Mouse (Mus musculus) gastrocnemius, postnatal 4 days (tissue): Measurements from ENCODE around the gene 1600012H06Rik. TPM values are rescaled to one million over a fixed set of nuclear protein-coding genes. Genes with fewer than 3 reads are reported as not detected.
"Not testable (repeated sequence)": the region's sequence is repeated elsewhere in the genome, so short reads cannot be mapped to it uniquely, and the experiment has no call there.

Source experiments
- DNase-seq, 2 experiments: peaks; one replicate each; pipeline ENCODE4 v3.0.0; 2021 to 2022; ENCODE audit warnings: low spot score in 2 of 2, mixed read lengths in 2 of 2
- total RNA-seq, 2 experiments: library from RNA; stranded (reverse); gene quantifications; 2 replicates each; pipeline ENCODE4 v1.2.3; 2021

The 1600012H06Rik gene
- total RNA-seq, 2 experiments from 2014 or later, result 24.3 to 25.3 TPM

DNA sequence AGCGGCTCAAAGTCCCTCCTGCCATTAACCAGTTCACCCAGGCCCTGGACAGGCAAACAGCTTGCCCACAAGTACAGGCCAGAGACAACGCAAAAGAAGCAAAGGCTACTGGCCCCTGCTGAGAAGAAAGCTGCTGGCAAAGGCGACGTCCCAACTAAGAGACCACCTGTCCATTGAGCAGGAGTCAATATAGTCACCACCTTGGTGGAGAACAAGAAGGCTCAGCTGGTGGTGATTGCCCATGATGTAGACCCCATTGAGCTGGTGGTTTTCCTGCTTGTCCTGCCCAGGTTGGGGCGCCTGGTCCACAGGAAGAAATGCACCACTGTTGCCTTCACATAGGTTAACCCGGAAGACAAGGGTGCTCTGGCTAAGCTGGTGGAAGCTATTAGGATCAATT, 803 bp upstream of the 1600012H06Rik start:
- not testable (repeated sequence) for DNase-seq

DNA sequence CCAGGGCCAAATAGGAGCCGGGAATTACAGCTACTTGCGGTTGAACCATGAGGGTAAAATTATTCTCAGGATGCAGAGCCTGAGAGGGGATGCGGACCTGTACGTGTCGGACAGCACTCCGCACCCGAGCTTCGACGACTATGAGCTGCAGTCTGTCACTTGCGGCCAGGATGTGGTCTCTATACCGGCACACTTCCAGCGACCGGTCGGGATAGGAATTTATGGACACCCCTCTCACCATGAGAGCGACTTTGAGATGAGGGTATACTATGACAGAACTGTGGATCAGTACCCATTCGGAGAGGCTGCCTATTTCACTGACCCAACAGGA, 710 bp downstream of the 1600012H06Rik start:
- DNase-seq, result no peak

DNA sequence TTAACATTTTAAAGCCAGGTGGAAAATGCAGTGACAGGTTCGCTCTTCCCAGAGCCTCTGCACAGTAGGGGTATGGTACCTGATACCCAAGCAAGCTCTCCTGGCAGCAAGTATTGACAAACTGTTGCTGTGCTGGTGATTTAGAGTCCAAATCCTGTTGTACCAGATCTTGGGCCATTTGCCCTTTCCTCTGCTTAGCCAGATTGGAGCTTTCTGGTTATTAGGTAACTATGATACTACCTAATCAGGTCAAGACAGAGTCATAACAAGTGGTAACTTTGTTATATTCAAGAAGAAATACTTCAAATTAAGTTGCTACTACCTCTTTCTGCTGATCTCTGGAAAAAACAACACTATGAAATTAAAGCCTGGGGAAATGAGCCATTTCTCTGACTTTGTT, 1.6 kb downstream of the 1600012H06Rik start:
- no peak for DNase-seq

DNA sequence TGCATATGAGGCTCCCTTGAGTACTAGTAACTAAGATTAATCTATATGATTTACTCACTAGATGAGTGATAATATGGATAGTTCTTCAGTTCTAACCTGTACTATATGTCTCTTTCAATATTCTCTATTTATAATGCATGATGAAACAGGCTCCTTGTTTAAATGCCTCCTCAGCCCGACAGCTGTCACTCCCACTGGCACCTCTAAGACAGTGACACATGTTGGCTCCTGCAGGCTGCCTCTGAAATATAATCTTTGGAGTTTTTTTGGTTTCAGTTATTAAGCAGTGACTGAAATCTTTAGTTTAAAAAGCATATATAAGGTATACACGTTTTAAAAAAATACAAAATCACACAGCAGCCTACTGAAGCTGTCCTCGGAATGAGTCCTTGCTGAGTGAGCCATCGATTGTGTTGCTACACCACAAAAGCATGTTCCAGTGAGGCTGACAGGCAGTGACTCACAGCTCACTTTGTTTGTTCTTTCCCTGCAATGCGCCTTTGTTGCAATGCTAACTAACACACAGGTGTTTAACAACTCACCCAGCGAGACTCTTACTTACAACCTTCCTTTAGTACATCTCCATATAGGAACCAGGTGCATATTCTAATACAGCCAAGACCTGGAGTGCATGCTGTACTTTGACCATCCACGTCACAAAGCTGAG, 6.3 kb downstream of the 1600012H06Rik start:
- DNase-seq, result no peak

DNA sequence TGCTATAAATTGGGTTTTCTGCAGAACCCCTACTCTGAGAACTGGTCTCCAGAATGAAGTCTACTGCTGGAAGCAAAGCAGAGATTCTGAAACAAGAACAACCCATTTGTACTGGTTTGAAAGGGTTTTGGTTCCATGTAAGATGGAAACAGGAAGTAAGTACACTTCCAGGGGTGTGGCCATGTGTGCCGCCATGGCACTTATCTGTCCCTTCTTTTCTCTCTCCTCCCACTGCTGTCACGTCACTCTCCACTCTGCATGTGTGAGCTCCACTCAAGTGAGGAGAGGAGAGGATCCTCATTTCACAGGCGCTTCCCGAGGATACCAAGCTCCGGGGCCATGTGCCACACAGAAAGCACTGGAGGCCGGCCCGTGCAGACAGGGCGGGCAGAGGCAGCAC, 10.5 kb downstream of the 1600012H06Rik start:
- DNase-seq, result no peak

GRCm38 (mm10) chr17:14958686-14959327, 15.8 kb downstream of the 1600012H06Rik start:
- DNase-seq, result no peak

DNA sequence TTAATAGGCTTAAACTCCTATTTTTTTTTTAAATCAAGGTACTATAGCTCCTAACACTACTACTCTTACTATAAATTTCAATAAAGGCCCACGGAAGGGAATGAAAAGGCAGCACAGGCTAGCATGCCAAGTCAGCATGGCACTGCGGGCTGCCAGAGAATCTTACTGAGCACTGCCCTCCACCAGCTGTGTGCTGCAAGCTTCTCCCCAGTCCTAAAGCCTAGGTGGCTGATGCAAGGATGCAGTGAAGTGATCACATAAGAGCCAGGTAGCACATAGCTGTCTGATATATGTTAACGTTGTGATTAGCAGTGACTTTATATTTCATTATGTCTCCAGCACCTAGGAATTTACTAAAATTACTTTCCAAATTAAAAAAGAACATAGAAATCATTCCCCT, 17.0 kb downstream of the 1600012H06Rik start:
- DNase-seq, result no peak

- DNase-seq, result peak in 1 of 2 experiments; percentile 34
Observed at GRCm38 (mm10) chr17:14960520-14960919, 17.5 kb downstream of the 1600012H06Rik start.

- DNase-seq, result peak; percentile 33 to 49
Observed at GRCm38 (mm10) chr17:14960951-14961556, 18.1 kb downstream of the 1600012H06Rik start, which contains the start of gene Phf10. Gene Phf10, minus strand, starts transcription at chr17:14961273.

DNA sequence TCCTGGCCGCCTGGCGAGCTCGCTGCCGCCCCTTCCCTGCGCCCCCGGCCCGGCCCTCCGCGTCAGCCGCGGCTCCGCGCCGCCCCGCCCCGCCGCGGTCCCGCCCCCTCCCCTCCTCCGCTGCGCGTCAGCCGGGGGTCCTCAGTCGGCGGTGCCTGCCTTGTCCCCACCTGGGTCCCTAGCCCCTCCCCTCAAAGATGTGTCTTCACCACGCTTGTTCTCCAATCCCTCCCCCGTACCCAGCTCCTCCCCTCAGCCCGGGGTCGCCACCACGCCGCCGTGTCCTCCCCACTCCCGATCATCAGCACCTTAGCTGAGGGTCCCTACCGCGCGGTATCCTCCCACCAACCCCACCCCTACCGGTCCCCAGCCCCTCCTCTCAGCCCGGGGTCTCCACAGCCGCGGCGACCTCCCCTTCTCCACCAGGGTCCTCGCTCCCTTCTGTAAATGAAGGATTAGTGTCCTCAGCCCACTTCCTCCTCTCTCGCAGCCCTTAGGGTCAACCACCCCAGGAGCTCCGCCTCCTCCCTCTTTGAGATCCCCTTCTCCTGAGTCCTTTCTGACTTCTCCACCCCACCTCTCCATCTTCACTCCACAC, 18.7 kb downstream of the 1600012H06Rik start:
- not testable (repeated sequence) for DNase-seq

DNA sequence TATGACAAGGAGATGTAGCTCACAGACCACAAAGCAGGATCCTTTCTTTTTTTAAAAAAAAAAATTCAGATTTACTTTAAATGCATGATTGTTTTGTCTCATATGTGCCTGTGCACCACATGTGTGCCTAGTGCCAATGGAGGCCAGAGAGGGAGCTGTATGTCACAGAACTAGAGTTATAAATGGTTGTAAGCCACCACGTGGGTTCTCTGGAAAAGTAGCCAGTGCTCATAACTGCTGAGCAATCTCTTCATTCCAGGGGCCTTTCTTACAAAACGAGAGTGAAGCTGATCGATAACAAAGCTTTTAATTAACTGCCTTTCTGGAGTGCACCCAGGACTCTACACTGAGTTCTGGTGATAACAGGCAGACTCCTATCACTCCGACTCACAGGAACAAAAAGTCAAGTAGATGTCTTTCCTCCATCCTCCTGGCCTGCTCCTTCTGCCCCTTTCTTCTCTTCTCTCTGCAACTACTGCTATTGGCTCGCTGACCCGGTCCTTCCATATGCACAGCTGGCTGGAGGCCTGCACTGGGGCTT, 25.5 kb downstream of the 1600012H06Rik start:
- not testable (repeated sequence) for DNase-seq

DNA sequence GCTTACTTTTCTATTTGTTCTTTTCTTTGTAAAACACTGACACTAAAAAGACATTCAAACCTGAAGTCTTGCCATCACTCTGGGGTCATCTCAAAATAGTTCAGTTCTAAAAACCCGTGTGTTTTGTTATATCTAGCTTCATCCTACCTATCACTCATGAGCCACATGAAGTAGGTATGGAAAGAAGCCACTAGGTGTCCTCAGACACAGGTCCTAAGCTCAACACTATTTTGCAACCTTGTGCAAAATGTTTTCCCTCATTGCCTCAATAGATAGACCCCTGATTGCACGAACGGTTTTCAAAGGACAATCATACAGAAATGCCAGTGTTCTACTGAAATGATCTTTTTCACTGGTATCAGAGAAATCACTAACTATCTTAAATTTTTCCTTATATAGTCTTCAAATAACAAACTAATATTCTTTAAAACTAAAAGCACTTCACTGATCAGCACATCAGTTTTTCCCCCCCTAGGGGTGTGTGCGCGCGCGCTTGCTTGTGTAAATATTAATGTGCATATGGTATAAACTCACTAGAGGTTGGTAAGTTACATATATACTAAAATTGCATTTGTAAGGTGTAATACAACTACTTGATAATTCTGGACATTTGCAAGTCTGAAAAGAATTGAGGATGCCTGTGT, 34.9 kb downstream of the 1600012H06Rik start:
- peak in 1 of 2 experiments; percentile 0 for DNase-seq

- DNase-seq, result not testable (repeated sequence)
Observed at GRCm38 (mm10) chr17:14978362-14979038, 35.5 kb downstream of the 1600012H06Rik start, which contains the start of the genes 9030025P20Rik and Gm3417. Gene 9030025P20Rik, plus strand, starts transcription at chr17:14978468. Gene Gm3417, minus strand, starts transcription at chr17:14978790.

DNA sequence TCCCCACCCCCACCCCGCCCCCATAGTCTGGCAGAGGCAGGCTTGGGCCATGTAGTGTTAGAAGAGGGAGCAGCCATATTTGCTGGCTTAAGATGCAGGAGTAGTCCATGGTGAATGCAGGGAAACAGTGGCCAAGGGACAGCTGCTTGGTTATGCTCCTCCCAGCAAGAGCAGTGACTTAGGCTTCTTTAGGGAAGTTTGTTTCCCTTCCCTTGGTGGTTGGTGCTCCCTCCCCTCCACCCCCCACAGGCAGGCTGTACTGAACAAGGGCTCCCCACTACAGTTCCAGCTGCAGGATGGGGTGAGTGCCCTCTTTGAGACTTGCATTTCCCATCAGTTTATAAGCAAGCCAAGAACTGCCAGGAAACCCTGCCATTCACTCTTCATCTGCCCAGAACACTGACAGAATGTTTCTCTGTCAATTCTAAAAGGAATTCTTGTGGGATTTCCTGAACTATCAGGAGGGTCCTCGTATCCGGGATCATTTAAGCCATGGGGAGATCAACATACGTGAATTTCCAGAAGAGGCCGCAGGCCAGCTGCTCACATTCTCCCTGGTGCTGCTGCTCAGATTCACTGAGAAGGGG, 47.2 kb downstream of the 1600012H06Rik start:
- not testable (repeated sequence) for DNase-seq

GRCm38 (mm10) chr17:14992522-14993138, 49.6 kb downstream of the 1600012H06Rik start:
- not testable (repeated sequence) for DNase-seq

DNA sequence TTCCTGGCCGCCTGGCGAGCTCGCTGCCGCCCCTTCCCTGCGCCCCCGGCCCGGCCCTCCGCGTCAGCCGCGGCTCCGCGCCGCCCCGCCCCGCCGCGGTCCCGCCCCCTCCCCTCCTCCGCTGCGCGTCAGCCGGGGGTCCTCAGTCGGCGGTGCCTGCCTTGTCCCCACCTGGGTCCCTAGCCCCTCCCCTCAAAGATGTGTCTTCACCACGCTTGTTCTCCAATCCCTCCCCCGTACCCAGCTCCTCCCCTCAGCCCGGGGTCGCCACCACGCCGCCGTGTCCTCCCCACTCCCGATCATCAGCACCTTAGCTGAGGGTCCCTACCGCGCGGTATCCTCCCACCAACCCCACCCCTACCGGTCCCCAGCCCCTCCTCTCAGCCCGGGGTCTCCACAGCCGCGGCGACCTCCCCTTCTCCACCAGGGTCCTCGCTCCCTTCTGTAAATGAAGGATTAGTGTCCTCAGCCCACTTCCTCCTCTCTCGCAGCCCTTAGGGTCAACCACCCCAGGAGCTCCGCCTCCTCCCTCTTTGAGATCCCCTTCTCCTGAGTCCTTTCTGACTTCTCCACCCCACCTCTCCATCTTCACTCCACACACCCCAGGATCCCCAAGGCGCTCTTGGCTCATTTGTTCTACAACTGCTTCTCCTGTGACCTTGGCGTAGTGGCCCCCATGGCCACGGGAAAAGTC, 50.3 kb downstream of the 1600012H06Rik start:
- DNase-seq, result not testable (repeated sequence)

GRCm38 (mm10) chr17:14994140-14994539, 51.2 kb downstream of the 1600012H06Rik start:
- not testable (repeated sequence) for DNase-seq

DNA sequence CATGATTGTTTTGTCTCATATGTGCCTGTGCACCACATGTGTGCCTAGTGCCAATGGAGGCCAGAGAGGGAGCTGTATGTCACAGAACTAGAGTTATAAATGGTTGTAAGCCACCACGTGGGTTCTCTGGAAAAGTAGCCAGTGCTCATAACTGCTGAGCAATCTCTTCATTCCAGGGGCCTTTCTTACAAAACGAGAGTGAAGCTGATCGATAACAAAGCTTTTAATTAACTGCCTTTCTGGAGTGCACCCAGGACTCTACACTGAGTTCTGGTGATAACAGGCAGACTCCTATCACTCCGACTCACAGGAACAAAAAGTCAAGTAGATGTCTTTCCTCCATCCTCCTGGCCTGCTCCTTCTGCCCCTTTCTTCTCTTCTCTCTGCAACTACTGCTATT, 57.1 kb downstream of the 1600012H06Rik start:
- not testable (repeated sequence) for DNase-seq

DNA sequence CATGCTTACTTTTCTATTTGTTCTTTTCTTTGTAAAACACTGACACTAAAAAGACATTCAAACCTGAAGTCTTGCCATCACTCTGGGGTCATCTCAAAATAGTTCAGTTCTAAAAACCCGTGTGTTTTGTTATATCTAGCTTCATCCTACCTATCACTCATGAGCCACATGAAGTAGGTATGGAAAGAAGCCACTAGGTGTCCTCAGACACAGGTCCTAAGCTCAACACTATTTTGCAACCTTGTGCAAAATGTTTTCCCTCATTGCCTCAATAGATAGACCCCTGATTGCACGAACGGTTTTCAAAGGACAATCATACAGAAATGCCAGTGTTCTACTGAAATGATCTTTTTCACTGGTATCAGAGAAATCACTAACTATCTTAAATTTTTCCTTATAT, 66.1 kb downstream of the 1600012H06Rik start:
- not testable (repeated sequence) for DNase-seq
